In the genomic region with DNA sequence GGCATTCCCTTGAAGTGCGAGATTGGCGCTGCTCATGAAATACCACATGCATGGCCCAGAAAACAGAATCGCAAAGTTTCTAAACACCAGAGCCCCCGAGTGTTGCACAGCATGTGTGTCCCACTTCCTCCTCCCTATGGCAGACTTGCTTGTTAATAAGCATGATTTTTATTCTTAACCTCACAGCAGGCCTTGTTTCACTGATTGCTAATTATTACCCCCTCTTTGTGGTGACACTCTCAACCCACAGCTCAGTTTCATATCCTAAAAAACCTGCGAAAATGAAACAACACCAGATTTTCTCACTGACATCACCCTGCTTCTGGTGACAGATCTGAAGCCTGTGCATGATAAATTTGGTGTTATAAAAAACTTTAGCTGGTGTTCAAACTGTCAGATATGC, we compare ENCODE assay signal across 12 mouse cellular contexts.
DNase-seq lines count a peak whose midpoint lies in the region; ATAC-seq and TF ChIP-seq lines count a peak whose summit lies in the region.
"Had no signal": no experiment of that assay in that cellular context is flagged by ENCODE, and none has a peak within 500 bp of the region (broad histone marks: within the 10 kb centered on the region; RNA-seq: fewer than 3 reads in every experiment).

No protein-coding gene starts in this region.

- WGBS in forebrain, embryonic 13.5 days: 62% methylated on average over 5 of the region's 5 CpGs
- 84% methylated on average over 5 of the region's 5 CpGs for WGBS in forebrain, embryonic 10.5 days
- 67% methylated on average over 5 of the region's 5 CpGs for WGBS in lung, adult 2 months

- no peak overlapping the region for H3K4me3 ChIP-seq in forebrain, embryonic 13.5 days
- H3K4me3 ChIP-seq in forebrain, embryonic 10.5 days: no peak overlapping the region
- no peak overlapping the region for H3K4me3 ChIP-seq in lung, adult 2 months (replicated peaks; ENCODE audit: extremely low read depth, low read depth, low read length)
- H3K4me3 ChIP-seq: limb, embryonic 12.5 days had no signal

- no peak for TF ChIP-seq POLR2A in lung, adult 2 months (IDR thresholded peaks at IDR 0.05; ENCODE audit: borderline replicate concordance, extremely low read depth, low read depth, low read length)

- H3K36me3 ChIP-seq in forebrain, embryonic 13.5 days (ENCODE audit: poor library complexity, severe bottlenecking): no peaks in the 10 kb centered on the region
- no peaks in the 10 kb centered on the region for H3K36me3 ChIP-seq in forebrain, embryonic 10.5 days (replicated peaks)
- H3K36me3 ChIP-seq: limb, embryonic 12.5 days had no signal

- H3K27me3 ChIP-seq in forebrain, embryonic 13.5 days: no peaks in the 10 kb centered on the region
- no peaks in the 10 kb centered on the region for H3K27me3 ChIP-seq in forebrain, embryonic 10.5 days (ENCODE audit: poor library complexity, severe bottlenecking)
- H3K27me3 ChIP-seq: limb, embryonic 12.5 days had no signal

- H3K4me1 ChIP-seq in forebrain, embryonic 13.5 days: no peaks in the 10 kb centered on the region
- H3K4me1 ChIP-seq in forebrain, embryonic 10.5 days: no peaks in the 10 kb centered on the region
- no peaks in the 10 kb centered on the region for H3K4me1 ChIP-seq in lung, adult 2 months (ENCODE audit: control insufficient read depth, insufficient read depth, low read length)
- H3K4me1 ChIP-seq: limb, embryonic 12.5 days had no signal

- no peak for DNase-seq in forebrain, embryonic 10.5 days (ENCODE audit: extremely low spot score, low spot score)
- peak; percentile 7 to 18 for DNase-seq in layer of hippocampus, postnatal 10 days (ENCODE audit: low spot score in 2 of 2)
- peak; percentile 4 for DNase-seq in right cerebral cortex, postnatal 25 days
- no peak for DNase-seq in lung, adult 2 months
- DNase-seq in gastrocnemius, postnatal 10 days: no peak
- DNase-seq: adrenal gland, postnatal 10 days; kidney, adult 9 months; lung, postnatal 14 days had no signal

- no peak overlapping the region for H3K4me2 ChIP-seq in forebrain, embryonic 13.5 days
- H3K4me2 ChIP-seq: limb, embryonic 12.5 days had no signal

- no peak overlapping the region for H3K27ac ChIP-seq in forebrain, embryonic 13.5 days
- H3K27ac ChIP-seq in forebrain, embryonic 10.5 days: no peak overlapping the region
- H3K27ac ChIP-seq: limb, embryonic 12.5 days had no signal

- no peak overlapping the region for H3K9ac ChIP-seq in forebrain, embryonic 13.5 days
- H3K9ac ChIP-seq: limb, embryonic 12.5 days had no signal

- TF ChIP-seq CTCF in lung, adult 2 months (IDR thresholded peaks at IDR 0.05; ENCODE audit: insufficient read depth, low read length): no peak

- no peaks in the 10 kb centered on the region for H3K9me3 ChIP-seq in forebrain, embryonic 13.5 days (replicated peaks)
- no peaks in the 10 kb centered on the region for H3K9me3 ChIP-seq in forebrain, embryonic 10.5 days
- H3K9me3 ChIP-seq: limb, embryonic 12.5 days had no signal

- ATAC-seq in forebrain, embryonic 13.5 days: peak; percentile 82
- ATAC-seq in frontal cortex, adult (ENCODE audit: low TSS enrichment): peak; percentile 92
- no peak for ATAC-seq in erythroid progenitor cell, adult 5-6 weeks (replicated peaks; ENCODE audit: low FRiP score, poor library complexity, severe bottlenecking)

Comparison
In these comparisons a context has a peak if more than half of its experiments do, and no peak if none do; other contexts are left out.
1. DNase-seq: peak in layer of hippocampus, postnatal 10 days (2 of 2) and right cerebral cortex, postnatal 25 days (single experiment); none in forebrain, embryonic 10.5 days (single experiment), lung, adult 2 months (single experiment) and gastrocnemius, postnatal 10 days (single experiment).